Mouse (Mus musculus) small intestine, adult 2 months (tissue): ENCODE measurements around the gene Mid1.
"Not testable (repeated sequence)": the region's sequence is repeated elsewhere in the genome, so short reads cannot be mapped to it uniquely, and the experiment has no call there.

Source experiments
- CTCF ChIP-seq: fragments of 200-500 bp; IDR thresholded peaks from 2 replicates; pipeline ENCODE4 v1.5.1; 2012; ENCODE audit warnings: low read depth, mild to moderate bottlenecking, control low read depth, inconsistent platforms, low read length, moderate library complexity, mixed read lengths; ENCODE audit not compliant: insufficient replicate concordance, insufficient read length; ENCODE audit errors: extremely low read depth
- POLR2A ChIP-seq: fragments of 200-500 bp; IDR thresholded peaks from 2 replicates; pipeline ENCODE4 v1.6.1; 2012; ENCODE audit warnings: low read depth, mild to moderate bottlenecking, control low read depth, inconsistent platforms, low read length, moderate library complexity

DNA sequence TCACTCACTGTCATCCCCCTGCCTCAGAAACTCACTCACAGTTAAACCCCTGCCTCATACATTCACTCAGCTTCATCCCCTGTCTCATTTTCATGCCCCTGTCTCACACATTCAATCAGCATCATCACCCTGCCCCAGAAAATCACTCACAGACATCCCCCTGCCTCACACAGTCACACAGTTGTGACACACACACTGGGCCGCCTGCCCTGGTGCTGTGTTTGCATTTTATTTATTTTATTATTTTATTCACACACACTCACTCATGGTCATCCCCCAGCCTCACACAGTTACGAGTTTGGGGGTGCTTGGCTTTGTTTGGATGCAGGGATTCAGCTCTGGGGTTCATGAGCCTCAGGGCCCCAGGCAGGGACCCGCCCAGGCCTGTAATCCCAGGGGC, 323.6 kb downstream of the Mid1 start:
- TF ChIP-seq POLR2A, CTCF: not testable (repeated sequence)
